9 mouse cellular contexts compared by ENCODE assay signal in genomic region chr16:27457273-27457672, GRCm38 (mm10).
A peak's percentile ranks its signal among the peaks of the same experiment; 100 is the strongest.
DNase-seq lines count a peak whose midpoint lies in the region; ATAC-seq and TF ChIP-seq lines count a peak whose summit lies in the region.
"Had no signal": no experiment of that assay in that cellular context is flagged by ENCODE, and none has a peak within 500 bp of the region (broad histone marks: within the 10 kb centered on the region; RNA-seq: fewer than 3 reads in every experiment).

No protein-coding gene starts in this region.

- H3K9ac ChIP-seq in embryonic facial prominence, embryonic 11.5 days (replicated peaks; ENCODE audit: low read length): no peak overlapping the region
- H3K9ac ChIP-seq: limb, embryonic 15.5 days had no signal

- H3K4me2 ChIP-seq in embryonic facial prominence, embryonic 11.5 days (ENCODE audit: low read depth, low read length): no peak overlapping the region
- H3K4me2 ChIP-seq: limb, embryonic 15.5 days had no signal

- H3K4me1 ChIP-seq in E14TG2a.4 (replicated peaks; ENCODE audit: low read depth, low read length): no peaks in the 10 kb centered on the region
- no peaks in the 10 kb centered on the region for H3K4me1 ChIP-seq in embryonic facial prominence, embryonic 11.5 days (ENCODE audit: control insufficient read depth, insufficient read depth, low read length)
- H3K4me1 ChIP-seq: limb, embryonic 15.5 days had no signal

- no peak overlapping the region for H3K27ac ChIP-seq in embryonic facial prominence, embryonic 11.5 days (replicated peaks; ENCODE audit: low read depth, low read length)
- H3K27ac ChIP-seq: limb, embryonic 15.5 days had no signal

- ATAC-seq in embryonic facial prominence, embryonic 11.5 days (replicated peaks; ENCODE audit: insufficient number of reproducible peaks, low FRiP score, low TSS enrichment, low read depth): no peak

- peak; percentile 98 for TF ChIP-seq CTCF in E14TG2a.4 (conservative IDR thresholded peaks at IDR 0.05; ENCODE audit: low read length)

- H3K36me3 ChIP-seq in E14TG2a.4 (ENCODE audit: insufficient read depth, low read length): no peaks in the 10 kb centered on the region
- H3K36me3 ChIP-seq in embryonic facial prominence, embryonic 11.5 days (replicated peaks; ENCODE audit: control insufficient read depth, insufficient read depth, low read depth, low read length): no peaks in the 10 kb centered on the region
- H3K36me3 ChIP-seq: limb, embryonic 15.5 days had no signal

- H3K27me3 ChIP-seq in E14TG2a.4 (ENCODE audit: insufficient read depth, low read length): no peaks in the 10 kb centered on the region
- no peaks in the 10 kb centered on the region for H3K27me3 ChIP-seq in embryonic facial prominence, embryonic 11.5 days (ENCODE audit: control insufficient read depth, insufficient read depth, low read length)
- H3K27me3 ChIP-seq: limb, embryonic 15.5 days had no signal

- H3K4me3 ChIP-seq in E14TG2a.4 (replicated peaks; ENCODE audit: low read length): no peak overlapping the region
- H3K4me3 ChIP-seq in embryonic facial prominence, embryonic 11.5 days (ENCODE audit: low read depth, low read length): no peak overlapping the region
- H3K4me3 ChIP-seq: limb, embryonic 15.5 days had no signal

- 16% methylated on average over 4 of the region's 4 CpGs for WGBS in embryonic facial prominence, embryonic 11.5 days

- DNase-seq in adrenal gland, postnatal 36 days: peak; percentile 78 to 80
- peak; percentile 80 for DNase-seq in embryonic facial prominence, embryonic 11.5 days (ENCODE audit: low spot score)
- peak; percentile 84 for DNase-seq in heart, postnatal 4 days
- DNase-seq in layer of hippocampus, adult 9-11 months: peak; percentile 52
- DNase-seq in lung, postnatal 25 days (ENCODE audit: low spot score): peak; percentile 65
- DNase-seq in retina, postnatal 1 day: peak; percentile 73
- peak; percentile 45 to 69 for DNase-seq in urinary bladder, adult 18-20 months (ENCODE audit: low spot score in 2 of 2)

- H3K9me3 ChIP-seq in E14TG2a.4 (ENCODE audit: low read length): no peaks in the 10 kb centered on the region
- no peaks in the 10 kb centered on the region for H3K9me3 ChIP-seq in embryonic facial prominence, embryonic 11.5 days (replicated peaks; ENCODE audit: control insufficient read depth, low read length)
- H3K9me3 ChIP-seq: limb, embryonic 15.5 days had no signal
